ENCODE assay signal across 8 mouse cellular contexts in the genomic region with DNA sequence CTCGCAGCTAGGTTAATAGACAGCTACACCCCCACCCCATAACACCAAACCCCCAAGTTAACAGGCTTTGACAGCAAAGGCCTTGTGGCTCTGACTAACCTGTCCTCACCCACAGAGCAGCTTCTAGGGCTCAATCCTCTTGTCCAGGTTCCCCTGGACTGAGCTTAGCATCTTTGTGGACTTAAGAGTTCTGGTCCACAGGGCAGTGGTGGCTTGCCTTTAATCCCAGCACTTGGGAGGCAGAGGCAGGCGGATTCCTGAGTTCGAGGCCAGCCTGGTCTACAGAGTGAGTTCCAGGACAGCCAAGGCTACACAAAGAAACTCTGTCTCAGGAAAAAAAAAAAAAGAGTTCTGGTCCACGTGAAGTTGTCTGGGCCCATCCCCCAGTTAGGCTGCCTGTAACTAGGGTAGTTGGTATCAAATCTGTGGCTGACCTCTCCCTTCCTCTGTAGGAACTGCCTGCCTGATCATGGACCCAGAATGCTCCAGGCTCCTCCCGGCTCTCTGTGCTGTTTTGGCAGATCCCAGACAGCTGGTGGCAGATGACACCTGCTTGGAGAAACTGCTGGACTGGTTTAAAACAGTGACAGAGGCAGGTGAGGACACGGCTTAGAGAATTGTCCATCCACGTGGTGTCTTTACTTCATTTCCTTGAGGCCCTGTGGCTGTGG. TPM values are rescaled to one million over a fixed set of nuclear protein-coding genes. Genes with fewer than 3 reads are reported as not detected.
DNase-seq lines count a peak whose midpoint lies in the region; ATAC-seq and TF ChIP-seq lines count a peak whose summit lies in the region.

No protein-coding gene starts in this region.

- TF ChIP-seq EP300 in MEL (IDR thresholded peaks at IDR 0.05; ENCODE audit: low read depth in 1 of 2, low read length in 2 of 2): peak in 1 of 2 experiments; percentile 24; a peak in 1 of 4 replicates

- peaks cover 0 to 19% of the 10 kb centered on the region in 2 experiments; a peak in 3 of 4 replicates for H3K4me1 ChIP-seq in MEL (ENCODE audit: control insufficient read depth in 1 of 2, insufficient read depth in 2 of 2, low read length in 2 of 2)
- H3K4me1 ChIP-seq in heart, embryonic 12.5 days (replicated peaks): peaks cover 25% of the 10 kb centered on the region
- peaks cover 10% of the 10 kb centered on the region for H3K4me1 ChIP-seq in limb, embryonic 11.5 days (ENCODE audit: control insufficient read depth, insufficient read depth, low read length)

- TF ChIP-seq CTCF in MEL (IDR thresholded peaks at IDR 0.05 in 2 of 3, conservative IDR thresholded peaks at IDR 0.05 in 1 of 3; ENCODE audit: control insufficient read depth in 1 of 3, insufficient read depth in 1 of 3, low read depth in 2 of 3, low read length in 3 of 3, poor library complexity in 1 of 3, severe bottlenecking in 1 of 3): no peak

- no peaks in the 10 kb centered on the region for H3K27me3 ChIP-seq in MEL (ENCODE audit: control insufficient read depth in 1 of 2, insufficient read depth in 2 of 2, low read length in 2 of 2)
- H3K27me3 ChIP-seq in heart, embryonic 12.5 days (replicated peaks): no peaks in the 10 kb centered on the region
- H3K27me3 ChIP-seq in limb, embryonic 11.5 days (ENCODE audit: control insufficient read depth, insufficient read depth, low read length): no peaks in the 10 kb centered on the region
- H3K27me3 ChIP-seq in myocyte (ENCODE audit: control insufficient read depth, insufficient read depth, insufficient read length): no peaks in the 10 kb centered on the region

- no peak for ATAC-seq in cerebellum, adult (ENCODE audit: insufficient number of reproducible peaks, low FRiP score, low TSS enrichment)
- ATAC-seq in heart, embryonic 12.5 days (ENCODE audit: insufficient number of reproducible peaks, low FRiP score): no peak
- no peak for ATAC-seq in limb, embryonic 11.5 days (ENCODE audit: insufficient number of reproducible peaks, low FRiP score, low TSS enrichment, low read depth)

- peak overlapping the region; percentile 90 for H3K4me2 ChIP-seq in heart, embryonic 12.5 days
- peak overlapping the region; percentile 88 for H3K4me2 ChIP-seq in limb, embryonic 11.5 days (ENCODE audit: low read depth, severe bottlenecking)
- H3K4me2 ChIP-seq in myocyte (ENCODE audit: low read depth): peak overlapping the region; percentile 97

- WGBS in heart, embryonic 12.5 days: 51% methylated on average over 7 of the region's 7 CpGs
- WGBS in limb, embryonic 11.5 days: 67% methylated on average over 7 of the region's 7 CpGs

- H3K79me2 ChIP-seq in MEL (ENCODE audit: control insufficient read depth, insufficient read depth, low read length, poor library complexity): peaks cover 4% of the 10 kb centered on the region; the same call in 1 of the 2 replicates
- H3K79me2 ChIP-seq in myocyte (ENCODE audit: control insufficient read depth, insufficient read depth): no peaks in the 10 kb centered on the region

- H3K36me3 ChIP-seq in MEL (ENCODE audit: control insufficient read depth in 1 of 2, insufficient read depth in 2 of 2, low read length in 2 of 2): peaks cover 0 to 20% of the 10 kb centered on the region in 2 experiments; a peak in 3 of 4 replicates
- H3K36me3 ChIP-seq in heart, embryonic 12.5 days: peaks cover 29% of the 10 kb centered on the region
- H3K36me3 ChIP-seq in limb, embryonic 11.5 days (ENCODE audit: control insufficient read depth, insufficient read depth, low read length): peaks cover 6% of the 10 kb centered on the region
- H3K36me3 ChIP-seq in myocyte (ENCODE audit: control insufficient read depth, insufficient read depth): peaks cover 5% of the 10 kb centered on the region

- DNase-seq in cerebellum, adult 8-10 months: peak; percentile 27
- peak; percentile 56 for DNase-seq in MEL (ENCODE audit: low read depth, low spot score)
- no peak for DNase-seq in limb, embryonic 11.5 days (ENCODE audit: low spot score)
- no peak for DNase-seq in left cerebral cortex, adult 11 months (ENCODE audit: low spot score)
- no peak for DNase-seq in ovary, adult 18-20 months (ENCODE audit: low spot score)

- H3K9me3 ChIP-seq in MEL (replicated peaks; ENCODE audit: insufficient read depth, low read length): no peaks in the 10 kb centered on the region
- no peaks in the 10 kb centered on the region for H3K9me3 ChIP-seq in heart, embryonic 12.5 days (replicated peaks)
- H3K9me3 ChIP-seq in limb, embryonic 11.5 days (ENCODE audit: control insufficient read depth, low read length): no peaks in the 10 kb centered on the region

- H3K4me3 ChIP-seq in MEL (ENCODE audit: control insufficient read depth in 1 of 2, insufficient read depth in 1 of 2, low read depth in 2 of 2, low read length in 2 of 2) (peak overlapping the region; percentile 73 to 96), myocyte (peak overlapping the region; percentile 71)
- peak overlapping the region; percentile 65 for H3K4me3 ChIP-seq in heart, embryonic 12.5 days
- H3K4me3 ChIP-seq in limb, embryonic 11.5 days (ENCODE audit: low read depth, low read length): peak overlapping the region; percentile 53

- no peak for TF ChIP-seq POLR2A in MEL (IDR thresholded peaks at IDR 0.05; ENCODE audit: control insufficient read depth in 1 of 2, insufficient read depth in 1 of 2, low read depth in 1 of 2, low read length in 2 of 2, poor library complexity in 1 of 2)
- TF ChIP-seq POLR2A in myocyte (IDR thresholded peaks at IDR 0.05; ENCODE audit: insufficient read length, low read depth): no peak

- TF ChIP-seq RAD21 in MEL (IDR thresholded peaks at IDR 0.05; ENCODE audit: low read depth, low read length): no peak

- H3K9ac ChIP-seq in MEL (ENCODE audit: control insufficient read depth, low read depth, low read length, poor library complexity, severe bottlenecking): peak overlapping the region; percentile 78
- peak overlapping the region; percentile 85 for H3K9ac ChIP-seq in heart, embryonic 12.5 days
- peak overlapping the region; percentile 65 for H3K9ac ChIP-seq in limb, embryonic 11.5 days (ENCODE audit: low read length)

- H3K27ac ChIP-seq in MEL (ENCODE audit: control insufficient read depth, low read depth, low read length): peak overlapping the region; percentile 84
- peak overlapping the region; percentile 83 for H3K27ac ChIP-seq in heart, embryonic 12.5 days (ENCODE audit: poor library complexity, severe bottlenecking)
- no peak overlapping the region for H3K27ac ChIP-seq in limb, embryonic 11.5 days (replicated peaks; ENCODE audit: low read depth, low read length)

- peak overlapping the region; percentile 18 for H3ac ChIP-seq in myocyte (ENCODE audit: control insufficient read depth, insufficient read length)

TF ChIP-seq in MEL, 35 proteins besides CTCF, POLR2A, EP300 and RAD21 (continues in another document):
- no peak for TF ChIP-seq MEF2A (IDR thresholded peaks at IDR 0.05; ENCODE audit: extremely low read depth, insufficient replicate concordance, low read depth, low read length, poor library complexity, severe bottlenecking)
- no peak for TF ChIP-seq CHD1 (IDR thresholded peaks at IDR 0.05; ENCODE audit: low read depth, low read length)
- no peak for TF ChIP-seq ZKSCAN1 (IDR thresholded peaks at IDR 0.05; ENCODE audit: low read depth, low read length)
- TF ChIP-seq ZNF384 (IDR thresholded peaks at IDR 0.05; ENCODE audit: low read depth, low read length): peak; percentile 67
- TF ChIP-seq MYC (IDR thresholded peaks at IDR 0.05; ENCODE audit: low read depth, low read length): peak; percentile 24; the same call in 1 of the 2 replicates
- TF ChIP-seq MAFK (IDR thresholded peaks at IDR 0.05; ENCODE audit: borderline replicate concordance, low read depth, low read length): no peak

TF ChIP-seq in myocyte, 11 proteins besides CTCF, POLR2A, EP300 and RAD21:
- TF ChIP-seq MYOD1 (IDR thresholded peaks at IDR 0.05; ENCODE audit: control insufficient read depth in 1 of 3, insufficient read length in 2 of 3, low read depth in 2 of 3) (peak in 2 of 3 experiments; percentile 34 to 37), E2F4 (IDR thresholded peaks at IDR 0.05; ENCODE audit: insufficient read depth) (no peak)

RNA-seq across cellular contexts. Expression of a gene that starts 0.8 kb away (rescaled TPM):
- 11.6 and 13.7 TPM in 2 replicates for total RNA-seq in MEL (2012; rRNA removed)
- 10 to 100 TPM in 1 of 2 experiments, not detected in 1; 14.2 TPM for polyA plus RNA-seq in MEL (2012; ENCODE audit: insufficient read depth in 1 of 2, insufficient read length in 2 of 2, low read depth in 1 of 2, low replicate concordance in 2 of 2, missing spikeins in 1 of 2)
- 14.6 and 15.5 TPM in 2 replicates for polyA plus RNA-seq in heart, embryonic 12.5 days (2016; fragmentation: Nextera tagmentation; extraction: Ambion mirVana)
- 11.7 and 12.0 TPM in 2 replicates for polyA plus RNA-seq in limb, embryonic 11.5 days (2014; fragmentation: Nextera tagmentation; extraction: Ambion mirVana)
- polyA plus RNA-seq in myocyte (2012; fragmentation: generic; extraction: Trizol): 14.2 TPM

RNA-seq across cellular contexts. Expression of a gene that starts 3.5 kb away (rescaled TPM):
- total RNA-seq in MEL (2012; rRNA removed): 6.4 and 7.3 TPM in 2 replicates
- 10 to 100 TPM in 1 of 2 experiments, not detected in 1; 21.2 TPM for polyA plus RNA-seq in MEL (2012; ENCODE audit: insufficient read depth in 1 of 2, insufficient read length in 2 of 2, low read depth in 1 of 2, low replicate concordance in 2 of 2, missing spikeins in 1 of 2)
- polyA plus RNA-seq in heart, embryonic 12.5 days (2016; fragmentation: Nextera tagmentation; extraction: Ambion mirVana): 12.4 and 15.7 TPM in 2 replicates
- polyA plus RNA-seq in limb, embryonic 11.5 days (2014; fragmentation: Nextera tagmentation; extraction: Ambion mirVana): 15.1 and 22.7 TPM in 2 replicates
- polyA plus RNA-seq in myocyte (2012; fragmentation: generic; extraction: Trizol): 4.8 TPM

RNA-seq across cellular contexts. Expression of a gene that starts 18.3 kb away (rescaled TPM):
- 1.7 TPM in 2 replicates for total RNA-seq in MEL (2012; rRNA removed)
- under 1 TPM in 1 of 2 experiments, not detected in 1; 0.68 TPM for polyA plus RNA-seq in MEL (2012; ENCODE audit: insufficient read depth in 1 of 2, insufficient read length in 2 of 2, low read depth in 1 of 2, low replicate concordance in 2 of 2, missing spikeins in 1 of 2)
- polyA plus RNA-seq in heart, embryonic 12.5 days (2016; fragmentation: Nextera tagmentation; extraction: Ambion mirVana): 0.40 and 0.59 TPM in 2 replicates
- polyA plus RNA-seq in limb, embryonic 11.5 days (2014; fragmentation: Nextera tagmentation; extraction: Ambion mirVana): 0.52 and 0.71 TPM in 2 replicates
- polyA plus RNA-seq in myocyte (2012; fragmentation: generic; extraction: Trizol): 1.2 TPM

RNA-seq across cellular contexts. Expression of a gene that starts 56.8 kb away (rescaled TPM):
- 4.6 and 5.9 TPM in 2 replicates for total RNA-seq in MEL (2012; rRNA removed)
- polyA plus RNA-seq in MEL (2012; ENCODE audit: insufficient read depth in 1 of 2, insufficient read length in 2 of 2, low read depth in 1 of 2, low replicate concordance in 2 of 2, missing spikeins in 1 of 2): 10 to 100 TPM in 1 of 2 experiments, not detected in 1; 35.7 TPM
- polyA plus RNA-seq in heart, embryonic 12.5 days (2016; fragmentation: Nextera tagmentation; extraction: Ambion mirVana): 36.3 and 38.0 TPM in 2 replicates
- 51.4 and 58.3 TPM in 2 replicates for polyA plus RNA-seq in limb, embryonic 11.5 days (2014; fragmentation: Nextera tagmentation; extraction: Ambion mirVana)
- 23.8 TPM for polyA plus RNA-seq in myocyte (2012; fragmentation: generic; extraction: Trizol)

Comparison
In these comparisons a context has a peak if more than half of its experiments do, and no peak if none do; other contexts are left out.
1. DNase-seq: peak in cerebellum, adult 8-10 months (single experiment) and MEL (single experiment); none in limb, embryonic 11.5 days (single experiment), left cerebral cortex, adult 11 months (single experiment) and ovary, adult 18-20 months (single experiment).
2. Peak in every context shown above with its lines, with median percentiles within 50 percentile points of each other: H3K4me3 ChIP-seq, H3K9ac ChIP-seq and H3K4me2 ChIP-seq.